Mouse (Mus musculus) small intestine, adult 2 months (tissue): ENCODE measurements around the gene Atp6v1e2.

Experiments
- CTCF ChIP-seq: fragments of 200-500 bp; IDR thresholded peaks from 2 replicates; pipeline ENCODE4 v1.5.1; 2012; ENCODE audit warnings: low read depth, mild to moderate bottlenecking, control low read depth, inconsistent platforms, low read length, moderate library complexity, mixed read lengths; ENCODE audit not compliant: insufficient replicate concordance, insufficient read length; ENCODE audit errors: extremely low read depth
- POLR2A ChIP-seq: fragments of 200-500 bp; IDR thresholded peaks from 2 replicates; pipeline ENCODE4 v1.6.1; 2012; ENCODE audit warnings: low read depth, mild to moderate bottlenecking, control low read depth, inconsistent platforms, low read length, moderate library complexity

- TF ChIP-seq POLR2A (no peak), CTCF (no peak)
Observed at GRCm38 (mm10) chr17:86911261-86911660, 36.4 kb downstream of the Atp6v1e2 start.
